Mouse (Mus musculus) erythroblast, embryonic 14.5 days (primary cell): ENCODE data around the gene Rtbdn. TPM values are rescaled to one million over a fixed set of nuclear protein-coding genes. Genes with fewer than 3 reads are reported as not detected.

ENCODE experiments used
- H3K27me3 ChIP-seq: 2 replicates; pipeline ENCODE4 v1.6.1; 2012; ENCODE audit warnings: inconsistent platforms; ENCODE audit not compliant: control insufficient read depth
- H3K36me3 ChIP-seq: 2 replicates; pipeline ENCODE4 v1.6.1; 2012; ENCODE audit warnings: mild to moderate bottlenecking, inconsistent platforms; ENCODE audit not compliant: control insufficient read depth
- H3K4me1 ChIP-seq: 2 replicates; pipeline ENCODE4 v1.6.1; 2012; ENCODE audit warnings: inconsistent platforms; ENCODE audit not compliant: control insufficient read depth
- H3K4me3 ChIP-seq: replicated peaks from 2 replicates; pipeline ENCODE3; 2012; ENCODE audit warnings: moderate library complexity, mild to moderate bottlenecking, inconsistent platforms
- H3K9me3 ChIP-seq: 2 replicates; pipeline ENCODE4 v1.6.1; 2012; ENCODE audit warnings: low read length, inconsistent platforms, mixed read lengths; ENCODE audit not compliant: control insufficient read depth
- GATA1 ChIP-seq: IDR thresholded peaks from 2 replicates; pipeline ENCODE4 v1.6.1; 2012; ENCODE audit warnings: low read length, inconsistent platforms, mixed read lengths
- TAL1 ChIP-seq: IDR thresholded peaks from 3 replicates; pipeline ENCODE4 v1.6.1; 2012; ENCODE audit warnings: low read length, inconsistent platforms, mixed read lengths
- polyA plus RNA-seq: library from polyadenylated mRNA; stranded (reverse); fragments of >175 nt; gene quantifications from 2 replicates; pipeline ENCODE4 v1.2.3, GENCODE M21; 2012

The Rtbdn gene
- polyA plus RNA-seq, 1 experiment = not detected

- Histone ChIP-seq H3K36me3 (no peaks in the 10 kb centered on the region), H3K27me3 (peaks cover 91% of the 10 kb centered on the region), H3K4me3 (no peak overlapping the region), H3K4me1 (peaks cover 20% of the 10 kb centered on the region), H3K9me3 (peaks cover 21% of the 10 kb centered on the region; the same call in 1 of the 2 replicates)
- TF ChIP-seq TAL1 = no peak
- TF ChIP-seq GATA1 = no peak
Observed at GRCm38 (mm10) chr8:84945633-84946527, 911 bp upstream of the Rtbdn start.

- Histone ChIP-seq H3K27me3 (peaks cover 97% of the 10 kb centered on the region), H3K9me3 (peaks cover 21% of the 10 kb centered on the region; the same call in 1 of the 2 replicates)
Observed at GRCm38 (mm10) chr8:84947241-84947545, 402 bp downstream of the Rtbdn start.

GRCm38 (mm10) chr8:84949753-84950152, 3.0 kb downstream of the Rtbdn start:
- TF ChIP-seq GATA1 = no peak
- TF ChIP-seq TAL1 = no peak
- H3K36me3 ChIP-seq = no peaks in the 10 kb centered on the region
- H3K27me3 ChIP-seq = peaks cover 85% of the 10 kb centered on the region
- H3K4me3 ChIP-seq = no peak overlapping the region
- H3K4me1 ChIP-seq = peaks cover 21% of the 10 kb centered on the region
- peaks cover 15% of the 10 kb centered on the region; the same call in 1 of the 2 replicates for H3K9me3 ChIP-seq

More at GRCm38 (mm10) chr8:84947241-84947545, 402 bp downstream of the Rtbdn start:
- Histone ChIP-seq H3K4me3 (no peak overlapping the region), H3K4me1 (peaks cover 20% of the 10 kb centered on the region), H3K36me3 (no peaks in the 10 kb centered on the region)
- TF ChIP-seq GATA1 = no peak

GRCm38 (mm10) chr8:84952612-84953255, 5.9 kb downstream of the Rtbdn start:
- Histone ChIP-seq H3K9me3 (no peaks in the 10 kb centered on the region), H3K36me3 (peaks cover 21% of the 10 kb centered on the region), H3K27me3 (peaks cover 55% of the 10 kb centered on the region), H3K4me3 (no peak overlapping the region), H3K4me1 (peaks cover 8% of the 10 kb centered on the region)
- TF ChIP-seq GATA1 (no peak), TAL1 (no peak)

GRCm38 (mm10) chr8:84956768-84957167, 10.0 kb downstream of the Rtbdn start:
- Histone ChIP-seq H3K36me3 (peaks cover 57% of the 10 kb centered on the region), H3K4me3 (no peak overlapping the region), H3K9me3 (no peaks in the 10 kb centered on the region), H3K4me1 (peaks cover 15% of the 10 kb centered on the region), H3K27me3 (peaks cover 15% of the 10 kb centered on the region)
- no peak for TF ChIP-seq GATA1
- TF ChIP-seq TAL1 = no peak

- no peak overlapping the region for H3K4me3 ChIP-seq
- H3K27me3 ChIP-seq = no peaks in the 10 kb centered on the region
- peaks cover 82% of the 10 kb centered on the region for H3K36me3 ChIP-seq
- H3K4me1 ChIP-seq = peaks cover 26% of the 10 kb centered on the region
- H3K9me3 ChIP-seq = no peaks in the 10 kb centered on the region
- TF ChIP-seq GATA1 (no peak), TAL1 (no peak)
Observed at GRCm38 (mm10) chr8:84959811-84960210, 13.0 kb downstream of the Rtbdn start.

- peaks cover 66% of the 10 kb centered on the region for H3K36me3 ChIP-seq
Observed at GRCm38 (mm10) chr8:84963952-84964351, 17.2 kb downstream of the Rtbdn start.

GRCm38 (mm10) chr8:84965731-84966291, 19.0 kb downstream of the Rtbdn start:
- H3K4me3 ChIP-seq = peak overlapping the region; percentile 89
- peaks cover 2% of the 10 kb centered on the region; the same call in 1 of the 2 replicates for H3K9me3 ChIP-seq
- TF ChIP-seq GATA1 = no peak
- TF ChIP-seq TAL1 = no peak
- peaks cover 64% of the 10 kb centered on the region for H3K36me3 ChIP-seq
- peaks cover 66% of the 10 kb centered on the region for H3K4me1 ChIP-seq
- H3K27me3 ChIP-seq = no peaks in the 10 kb centered on the region

More at GRCm38 (mm10) chr8:84963952-84964351, 17.2 kb downstream of the Rtbdn start:
- Histone ChIP-seq H3K27me3 (no peaks in the 10 kb centered on the region), H3K9me3 (peaks cover 2% of the 10 kb centered on the region; the same call in 1 of the 2 replicates), H3K4me3 (peak overlapping the region; percentile 89), H3K4me1 (peaks cover 62% of the 10 kb centered on the region)
- no peak for TF ChIP-seq GATA1
- TF ChIP-seq TAL1 = no peak

GRCm38 (mm10) chr8:84966603-84967002, 19.8 kb downstream of the Rtbdn start:
- peaks cover 2% of the 10 kb centered on the region; the same call in 1 of the 2 replicates for H3K9me3 ChIP-seq
- TF ChIP-seq GATA1 (no peak), TAL1 (no peak)
- H3K36me3 ChIP-seq = peaks cover 64% of the 10 kb centered on the region
- no peaks in the 10 kb centered on the region for H3K27me3 ChIP-seq
- H3K4me3 ChIP-seq = peak overlapping the region; percentile 89
- peaks cover 68% of the 10 kb centered on the region for H3K4me1 ChIP-seq
